Mouse (Mus musculus): Measurements from ENCODE around the gene Gm26558.

Gm26558 gene

GRCm38 (mm10) chr2:70661715-70662495 lies at the start of gene Gm26558:
Gm26558 (minus strand) TSS chr2:70662108.
- peak; percentile 17 for DNase-seq (ENCODE audit: low read depth, low spot score)

- DNase-seq (ENCODE audit: low read depth, low spot score), result no peak
Observed at GRCm38 (mm10) chr2:70710878-70711277, 49.0 kb upstream of the Gm26558 start.

GRCm38 (mm10) chr2:70710236-70710635 lies 48.3 kb upstream of the Gm26558 start:
- DNase-seq (ENCODE audit: low read depth, low spot score), result no peak

GRCm38 (mm10) chr2:70708986-70709730 lies 47.2 kb upstream of the Gm26558 start:
- no peak for DNase-seq (ENCODE audit: low read depth, low spot score)

GRCm38 (mm10) chr2:70702403-70702802 lies 40.5 kb upstream of the Gm26558 start:
- DNase-seq (ENCODE audit: low read depth, low spot score), result no peak

GRCm38 (mm10) chr2:70701571-70701970 lies 39.7 kb upstream of the Gm26558 start:
- DNase-seq (ENCODE audit: low read depth, low spot score), result no peak

GRCm38 (mm10) chr2:70700851-70701250 lies 38.9 kb upstream of the Gm26558 start:
- no peak for DNase-seq (ENCODE audit: low read depth, low spot score)

- DNase-seq (ENCODE audit: low read depth, low spot score), result no peak
Observed at GRCm38 (mm10) chr2:70695712-70696111, 33.8 kb upstream of the Gm26558 start.

- no peak for DNase-seq (ENCODE audit: low read depth, low spot score)
Observed at GRCm38 (mm10) chr2:70690195-70690594, 28.3 kb upstream of the Gm26558 start.

- no peak for DNase-seq (ENCODE audit: low read depth, low spot score)
Observed at GRCm38 (mm10) chr2:70688454-70689078, 26.7 kb upstream of the Gm26558 start.

GRCm38 (mm10) chr2:70682324-70682723 lies 20.4 kb upstream of the Gm26558 start:
- no peak for DNase-seq (ENCODE audit: low read depth, low spot score)

GRCm38 (mm10) chr2:70673445-70674126 lies 11.7 kb upstream of the Gm26558 start:
- DNase-seq (ENCODE audit: low read depth, low spot score), result no peak

GRCm38 (mm10) chr2:70672476-70672875 lies 10.6 kb upstream of the Gm26558 start:
- no peak for DNase-seq (ENCODE audit: low read depth, low spot score)

GRCm38 (mm10) chr2:70669896-70670295 lies 8.0 kb upstream of the Gm26558 start:
- DNase-seq (ENCODE audit: low read depth, low spot score), result no peak

- DNase-seq (ENCODE audit: low read depth, low spot score), result no peak
Observed at GRCm38 (mm10) chr2:70669241-70669640, 7.3 kb upstream of the Gm26558 start.

- DNase-seq (ENCODE audit: low read depth, low spot score), result no peak
Observed at GRCm38 (mm10) chr2:70667016-70667415, 5.1 kb upstream of the Gm26558 start.

GRCm38 (mm10) chr2:70663764-70664163 lies 1.9 kb upstream of the Gm26558 start:
- no peak for DNase-seq (ENCODE audit: low read depth, low spot score)

GRCm38 (mm10) chr2:70660887-70661714 lies 807 bp downstream of the Gm26558 start, which contains the start of gene Gorasp2:
Gorasp2 (plus strand) TSS chr2:70661576.
- DNase-seq (ENCODE audit: low read depth, low spot score), result peak; percentile 94

GRCm38 (mm10) chr2:70657083-70657482 lies 4.8 kb downstream of the Gm26558 start:
- no peak for DNase-seq (ENCODE audit: low read depth, low spot score)

GRCm38 (mm10) chr2:70651820-70652219 lies 10.1 kb downstream of the Gm26558 start:
- DNase-seq (ENCODE audit: low read depth, low spot score), result no peak

GRCm38 (mm10) chr2:70649471-70649870 lies 12.4 kb downstream of the Gm26558 start:
- no peak for DNase-seq (ENCODE audit: low read depth, low spot score)
